Comparison of ENCODE assay signal across 16 mouse cellular contexts in the genomic region with DNA sequence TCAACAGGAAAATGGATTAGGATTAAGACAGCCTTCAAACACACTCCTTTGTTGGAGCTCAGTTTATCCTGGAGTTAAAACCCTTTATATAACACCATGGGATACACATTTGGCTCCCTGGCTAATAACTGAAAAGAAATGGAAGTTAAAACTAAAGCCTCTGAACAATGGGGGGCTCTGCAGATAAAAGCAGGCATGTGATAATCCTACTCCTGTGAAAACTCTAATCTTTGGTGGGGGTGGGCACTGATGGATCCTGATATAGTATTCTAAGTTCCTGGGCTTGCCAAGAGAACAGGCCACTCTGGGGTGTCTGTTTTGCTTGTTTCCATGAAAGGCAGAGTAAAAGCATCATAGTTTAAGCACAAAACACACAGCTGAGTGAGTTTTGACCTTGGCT.
"Had no signal": no experiment of that assay in that cellular context is flagged by ENCODE, and none has a peak within 500 bp of the region (broad histone marks: within the 10 kb centered on the region; RNA-seq: fewer than 3 reads in every experiment).

No protein-coding gene starts in this region.

- H3K4me1 ChIP-seq: liver, embryonic 13.5 days; neural tube, embryonic 13.5 days; stomach, embryonic 15.5 days had no signal

- DNase-seq: kidney, adult 2 months; kidney, postnatal 25 days; layer of hippocampus, adult 9-11 months; liver, embryonic 13.5 days; lung, adult 2 months; lung, postnatal 14 days; lung, postnatal 4 days; retina, postnatal 1 day; right cerebral cortex, postnatal 25 days; spleen, adult 18-20 months; thymus, postnatal 25 days had no signal

- H3K27ac ChIP-seq: kidney, postnatal 0 days; layer of hippocampus, adult 2 months; liver, embryonic 13.5 days; neural tube, embryonic 13.5 days; stomach, embryonic 15.5 days had no signal

- H3K9me3 ChIP-seq: liver, embryonic 13.5 days; neural tube, embryonic 13.5 days; stomach, embryonic 15.5 days had no signal

- H3K36me3 ChIP-seq: liver, embryonic 13.5 days; neural tube, embryonic 13.5 days; stomach, embryonic 15.5 days had no signal

- H3K4me3 ChIP-seq: layer of hippocampus, adult 2 months; liver, embryonic 13.5 days; myocyte; neural tube, embryonic 13.5 days; stomach, embryonic 15.5 days had no signal

- H3K4me2 ChIP-seq: liver, embryonic 13.5 days; neural tube, embryonic 13.5 days; stomach, embryonic 15.5 days had no signal

- H3K27me3 ChIP-seq: liver, embryonic 13.5 days; neural tube, embryonic 13.5 days; stomach, embryonic 15.5 days had no signal

- H3K9ac ChIP-seq: liver, embryonic 13.5 days; neural tube, embryonic 13.5 days; stomach, embryonic 15.5 days had no signal
